Mouse (Mus musculus) forebrain, embryonic 14.5 days (tissue): ENCODE measurements around the gene Prkar2b. TPM values are rescaled to one million over a fixed set of nuclear protein-coding genes. Genes with fewer than 3 reads are reported as not detected.

Source experiments
- ATAC-seq: fragments of 200-750 bp; cut with Nextera tagmentation; 2 replicates; pipeline ENCODE4 v1.8.0; 2017; ENCODE audit warnings: mild to moderate bottlenecking, moderate library complexity
- DNase-seq: peaks from one replicate; pipeline ENCODE4 v3.0.0-alpha.2; 2015; ENCODE audit warnings: low spot score
- H3K27ac ChIP-seq: fragments of 300-500 bp; sonication (generic); 2 replicates; pipeline ENCODE4 v1.5.1; 2014; ENCODE audit warnings: low read depth, mild to moderate bottlenecking, control low read depth, low read length, moderate library complexity
- H3K27me3 ChIP-seq: fragments of 300-500 bp; sonication (generic); replicated peaks from 2 replicates; pipeline ENCODE4 v1.6.1; 2014; ENCODE audit warnings: low read length, control low read depth, mixed read lengths; ENCODE audit not compliant: control insufficient read depth, insufficient read depth
- H3K36me3 ChIP-seq: fragments of 300-500 bp; sonication (generic); 2 replicates; pipeline ENCODE4 v1.6.1; 2014; ENCODE audit warnings: low read length, control low read depth; ENCODE audit not compliant: control insufficient read depth, insufficient read depth
- H3K4me1 ChIP-seq: fragments of 300-500 bp; sonication (generic); 2 replicates; pipeline ENCODE4 v1.6.1; 2014; ENCODE audit warnings: antibody characterized with exemption, low read length, control low read depth; ENCODE audit not compliant: control insufficient read depth, insufficient read depth
- H3K4me2 ChIP-seq: fragments of 300-500 bp; sonication (generic); 2 replicates; pipeline ENCODE4 v1.6.1; 2014; ENCODE audit warnings: mild to moderate bottlenecking, control low read depth, low read length
- H3K4me3 ChIP-seq: fragments of 300-500 bp; sonication (generic); 2 replicates; pipeline ENCODE4 v1.5.1; 2014; ENCODE audit warnings: low read depth, low read length, control low read depth
- H3K9ac ChIP-seq: fragments of 300-500 bp; sonication (generic); 2 replicates; pipeline ENCODE4 v1.6.1; 2014; ENCODE audit warnings: mild to moderate bottlenecking, low read length, control low read depth, moderate library complexity
- H3K9me3 ChIP-seq: fragments of 300-500 bp; sonication (generic); replicated peaks from 2 replicates; pipeline ENCODE4 v1.6.1; 2016; ENCODE audit warnings: low read length, control low read depth, mixed read lengths; ENCODE audit not compliant: control insufficient read depth
- WGBS: fragments of 180-500 bp; shearing (Covaris S2); extraction: QIAGEN DNeasy Blood & Tissue Kit; methylation state at CpG from one replicate; pipeline ENCODE4 v1.1.7; 2014; 5-methylcytosine and 5-hydroxymethylcytosine counted together
- polyA plus RNA-seq: library from polyadenylated mRNA; unstranded; fragments of >200 nt; fragmentation: Nextera tagmentation; extraction: Ambion mirVana; gene quantifications from 2 replicates; pipeline ENCODE4 v1.2.1, GENCODE M21; 2014

The Prkar2b gene
- polyA plus RNA-seq, 1 experiment from 2014 or later: 114 TPM

DNA sequence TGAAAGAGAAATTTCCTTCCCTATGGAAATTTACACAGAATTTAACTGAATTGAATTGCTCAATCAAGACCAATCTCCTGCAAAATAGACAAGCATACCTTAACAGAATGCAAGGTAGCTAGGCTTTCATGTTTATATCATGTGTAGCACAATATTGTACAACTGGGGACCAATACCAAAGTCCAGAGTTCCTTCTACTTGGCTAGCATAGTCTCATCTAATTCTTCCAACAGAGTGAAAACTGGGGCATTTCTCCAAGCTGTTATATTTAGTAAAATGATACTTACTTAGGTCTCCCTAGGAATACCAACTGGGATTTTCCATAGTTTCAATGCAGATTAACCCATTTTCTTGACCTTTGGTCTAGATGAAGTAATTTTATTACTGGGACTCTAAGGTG is 122.1 kb downstream of the Prkar2b start:
- Histone ChIP-seq H3K27ac (no peak overlapping the region), H3K36me3 (peaks cover 82% of the 10 kb centered on the region), H3K4me1 (no peaks in the 10 kb centered on the region), H3K4me2 (no peak overlapping the region), H3K9ac (no peak overlapping the region), H3K4me3 (no peak overlapping the region), H3K27me3 (no peaks in the 10 kb centered on the region), H3K9me3 (no peaks in the 10 kb centered on the region)
- no peak for ATAC-seq
- DNase-seq: no peak

DNA sequence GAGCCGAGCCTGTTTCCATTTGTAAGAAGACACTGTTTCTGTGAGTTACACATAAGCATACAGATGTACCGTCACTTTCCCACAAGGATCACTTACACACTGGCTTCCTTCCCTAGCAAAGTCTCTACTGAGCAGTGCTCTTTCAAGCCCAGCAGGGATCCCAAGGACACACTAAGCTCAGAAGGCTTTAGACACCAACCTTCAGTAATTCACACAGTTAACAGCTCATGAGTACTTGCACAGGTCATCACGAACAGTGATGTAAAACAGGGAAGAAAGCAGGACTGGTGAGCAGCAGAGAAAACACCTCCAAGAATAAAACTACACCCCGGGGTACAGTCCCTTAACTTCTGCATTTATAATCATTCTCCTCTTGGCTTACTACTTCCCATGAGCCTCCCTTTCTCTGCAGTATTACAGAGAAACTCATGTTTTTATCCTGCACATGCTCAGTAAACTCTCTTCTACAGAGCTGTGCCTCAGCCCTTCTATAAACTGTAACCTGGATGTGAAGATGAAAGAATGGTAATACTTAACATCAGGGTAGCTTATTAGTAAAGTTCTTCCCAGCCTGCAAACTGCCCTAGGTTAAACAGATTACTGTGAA is 122.6 kb downstream of the Prkar2b start:
- H3K4me2 ChIP-seq: no peak overlapping the region
- DNase-seq: no peak
- WGBS: 93% methylated on average over 4 of the region's 4 CpGs
- no peaks in the 10 kb centered on the region for H3K27me3 ChIP-seq
- no peaks in the 10 kb centered on the region for H3K4me1 ChIP-seq
- no peak for ATAC-seq
- H3K9ac ChIP-seq: no peak overlapping the region
- H3K9me3 ChIP-seq: no peaks in the 10 kb centered on the region
- no peak overlapping the region for H3K27ac ChIP-seq
- H3K4me3 ChIP-seq: no peak overlapping the region
- H3K36me3 ChIP-seq: peaks cover 82% of the 10 kb centered on the region

DNA sequence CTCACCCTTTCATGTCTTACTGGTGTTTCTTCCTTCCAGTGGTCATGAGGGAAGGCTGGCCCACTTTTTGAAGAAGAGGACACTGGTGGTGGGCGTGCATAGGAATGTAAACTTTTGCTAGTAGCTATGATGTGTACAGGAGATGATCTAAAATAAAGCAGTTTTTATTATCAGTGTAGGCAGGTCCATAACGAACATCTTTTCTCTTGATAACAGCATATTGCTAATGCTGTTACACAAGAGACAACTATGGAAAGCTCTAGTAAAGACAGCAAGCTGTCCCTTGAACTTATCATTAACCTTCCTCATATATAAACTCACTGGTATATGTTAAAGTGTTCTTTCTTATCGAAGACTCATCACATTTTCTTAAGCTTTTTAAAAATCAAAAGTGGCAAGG is 123.5 kb downstream of the Prkar2b start:
- ATAC-seq: no peak
- Histone ChIP-seq H3K4me3 (no peak overlapping the region), H3K27me3 (no peaks in the 10 kb centered on the region), H3K36me3 (peaks cover 81% of the 10 kb centered on the region), H3K4me2 (no peak overlapping the region), H3K4me1 (no peaks in the 10 kb centered on the region), H3K9me3 (no peaks in the 10 kb centered on the region), H3K27ac (no peak overlapping the region), H3K9ac (no peak overlapping the region)
- 91% methylated on average over 3 of the region's 3 CpGs for WGBS
- DNase-seq: no peak

DNA sequence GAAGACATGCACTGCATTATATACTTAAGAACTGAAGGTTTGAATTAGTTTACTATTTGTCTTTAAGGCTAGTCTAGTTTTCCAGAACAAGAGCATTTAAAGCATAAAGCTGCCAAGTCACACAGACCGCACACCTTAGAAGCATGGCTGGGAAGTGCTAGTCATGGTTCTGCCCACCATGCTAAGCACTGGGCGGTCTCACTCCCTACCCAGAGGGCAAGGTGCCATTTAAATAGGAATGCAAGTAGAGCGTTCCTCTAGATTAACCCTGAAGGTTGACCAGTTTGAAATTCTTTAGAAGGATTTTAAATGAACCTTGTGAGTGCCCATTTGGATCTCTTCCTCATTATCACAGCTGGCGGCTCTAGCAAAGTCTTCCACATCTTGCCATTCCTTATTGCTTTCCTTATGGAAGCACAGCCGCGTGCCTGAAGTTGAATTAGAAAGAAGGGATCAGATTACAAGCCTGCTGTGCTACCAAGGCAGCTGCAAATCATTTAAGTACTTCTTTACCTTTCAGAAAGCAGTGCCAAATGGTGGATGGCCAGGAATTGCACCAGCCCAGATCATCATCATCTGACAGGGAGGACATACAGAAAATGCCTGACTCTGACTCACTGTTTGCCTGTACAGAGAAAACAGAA is 124.3 kb downstream of the Prkar2b start:
- Histone ChIP-seq H3K27ac (no peak overlapping the region), H3K36me3 (peaks cover 86% of the 10 kb centered on the region), H3K4me1 (no peaks in the 10 kb centered on the region), H3K4me3 (no peak overlapping the region), H3K4me2 (no peak overlapping the region), H3K9ac (no peak overlapping the region), H3K9me3 (no peaks in the 10 kb centered on the region), H3K27me3 (no peaks in the 10 kb centered on the region)
- 27% methylated on average over 6 of the region's 6 CpGs for WGBS
- ATAC-seq: no peak
- no peak for DNase-seq

DNA sequence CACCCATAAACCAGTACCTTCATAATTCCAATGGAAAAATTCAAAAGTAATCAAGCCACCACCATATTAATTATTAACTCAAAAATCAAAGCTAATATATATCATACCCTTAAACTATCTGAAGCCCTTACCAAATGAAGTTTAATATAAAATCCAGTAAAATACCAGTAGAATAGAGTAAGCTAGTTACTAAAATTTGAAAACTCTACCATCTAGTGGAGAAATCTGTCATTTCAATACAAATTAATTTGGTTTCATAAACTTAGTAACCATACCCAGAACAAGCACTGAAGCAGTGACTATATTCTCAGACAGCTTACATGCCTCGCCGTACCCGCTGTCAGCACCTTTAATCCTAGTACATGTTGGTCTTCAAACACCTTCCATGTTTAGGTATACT is 129.3 kb downstream of the Prkar2b start:
- Histone ChIP-seq H3K36me3 (peaks cover 81% of the 10 kb centered on the region), H3K4me1 (no peaks in the 10 kb centered on the region), H3K9me3 (no peaks in the 10 kb centered on the region), H3K9ac (no peak overlapping the region), H3K4me3 (no peak overlapping the region), H3K27ac (no peak overlapping the region), H3K4me2 (no peak overlapping the region), H3K27me3 (no peaks in the 10 kb centered on the region)
- WGBS: 97% methylated on average over 3 of the region's 3 CpGs
- peak; percentile 36 for DNase-seq
- ATAC-seq: no peak

DNA sequence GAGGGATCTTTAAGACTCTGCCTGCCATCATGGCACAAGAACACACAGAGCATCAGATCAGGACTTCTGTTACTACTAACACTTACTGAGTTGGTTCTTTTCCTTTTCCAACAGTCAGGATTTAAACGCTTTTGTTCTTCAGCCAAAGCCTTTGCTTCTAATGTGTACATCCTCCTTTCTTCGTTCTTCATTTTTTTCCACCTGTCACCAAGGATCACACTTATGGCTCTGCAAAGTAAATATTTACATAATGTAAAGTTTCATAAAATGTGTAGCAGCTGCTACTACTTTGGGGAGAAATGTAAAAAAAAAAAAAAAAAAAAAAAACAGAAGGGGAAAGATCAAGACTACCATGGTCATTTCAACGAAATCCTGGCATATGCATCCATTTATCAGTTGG is 132.6 kb downstream of the Prkar2b start:
- peaks cover 80% of the 10 kb centered on the region for H3K36me3 ChIP-seq
- no peaks in the 10 kb centered on the region for H3K27me3 ChIP-seq
- 80% methylated on average over 3 of the region's 3 CpGs for WGBS
- no peak overlapping the region for H3K27ac ChIP-seq
- no peaks in the 10 kb centered on the region for H3K9me3 ChIP-seq
- DNase-seq (no peak), ATAC-seq (no peak)
- no peak overlapping the region for H3K9ac ChIP-seq
- H3K4me1 ChIP-seq: no peaks in the 10 kb centered on the region
- no peak overlapping the region for H3K4me3 ChIP-seq
- H3K4me2 ChIP-seq: no peak overlapping the region

DNA sequence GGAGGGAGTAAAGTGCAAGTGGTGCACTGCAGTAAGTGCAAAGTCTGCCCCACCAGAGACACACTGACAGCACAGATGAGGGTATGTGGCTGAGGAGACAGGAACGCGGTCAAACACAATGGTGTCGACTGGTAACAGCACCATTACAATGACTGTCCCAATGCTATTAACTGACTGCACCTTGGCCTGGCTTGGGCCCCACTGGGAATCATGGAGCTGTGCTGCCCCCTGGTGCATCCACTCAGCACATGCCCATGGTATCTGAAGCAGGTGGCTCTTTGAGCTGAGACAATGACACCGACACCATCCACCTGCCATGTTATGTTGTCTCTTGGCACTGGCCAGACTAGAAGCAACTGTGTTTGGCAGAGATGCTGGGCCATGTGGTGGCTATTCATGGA is 134.4 kb downstream of the Prkar2b start:
- no peak overlapping the region for H3K27ac ChIP-seq
- ATAC-seq (peak; percentile 92), DNase-seq (peak; percentile 81)
- no peaks in the 10 kb centered on the region for H3K9me3 ChIP-seq
- H3K27me3 ChIP-seq: no peaks in the 10 kb centered on the region
- H3K36me3 ChIP-seq: peaks cover 65% of the 10 kb centered on the region
- WGBS: 30% methylated on average over 4 of the region's 4 CpGs
- no peaks in the 10 kb centered on the region for H3K4me1 ChIP-seq
- no peak overlapping the region for H3K4me3 ChIP-seq
- H3K4me2 ChIP-seq: no peak overlapping the region
- H3K9ac ChIP-seq: no peak overlapping the region

DNA sequence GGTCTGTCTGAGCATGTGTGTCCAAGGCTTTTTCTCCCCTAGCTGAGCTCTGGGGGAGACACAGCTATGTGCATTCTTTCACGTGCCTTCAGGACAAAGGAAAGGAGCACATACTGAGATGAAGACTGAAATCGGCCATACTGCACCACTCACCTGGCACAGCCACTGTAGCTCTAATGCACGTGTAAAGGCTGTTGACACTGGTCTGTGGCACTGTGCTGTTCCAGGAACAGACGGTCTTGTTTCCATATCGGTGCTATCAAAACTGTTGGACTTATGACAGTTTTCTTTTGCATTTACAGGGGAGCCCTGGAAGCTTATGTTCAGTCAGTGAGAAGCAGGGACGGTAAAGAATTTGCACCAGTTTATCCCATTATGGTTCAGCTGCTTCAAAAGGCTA is 135.8 kb downstream of the Prkar2b start:
- Histone ChIP-seq H3K27ac (no peak overlapping the region), H3K9me3 (no peaks in the 10 kb centered on the region), H3K4me1 (no peaks in the 10 kb centered on the region), H3K4me3 (no peak overlapping the region), H3K27me3 (no peaks in the 10 kb centered on the region), H3K36me3 (peaks cover 58% of the 10 kb centered on the region), H3K9ac (no peak overlapping the region), H3K4me2 (no peak overlapping the region)
- ATAC-seq (no peak), DNase-seq (no peak)
- WGBS: 89% methylated on average over 6 of the region's 6 CpGs

DNA sequence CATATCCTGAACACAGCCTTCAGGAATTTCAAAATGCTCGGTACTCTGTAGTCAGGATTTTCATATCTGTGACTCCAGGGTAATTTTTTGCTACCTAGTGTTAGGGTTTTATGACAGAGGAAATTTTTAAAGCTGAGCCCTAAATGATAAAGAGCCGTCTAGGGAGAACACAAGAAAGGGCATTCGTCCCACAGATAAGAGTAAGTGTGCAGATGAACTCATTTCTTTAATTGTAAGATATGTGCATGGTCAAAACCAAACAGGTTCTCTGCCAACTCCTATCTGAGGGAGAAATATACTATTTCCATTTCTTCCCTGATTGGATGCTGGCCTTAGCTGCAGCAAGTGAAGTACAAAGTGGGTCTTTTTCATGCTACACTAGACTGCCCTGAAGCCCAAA is 137.0 kb downstream of the Prkar2b start:
- no peak for DNase-seq
- Histone ChIP-seq H3K27me3 (no peaks in the 10 kb centered on the region), H3K9ac (no peak overlapping the region), H3K4me3 (no peak overlapping the region), H3K4me2 (no peak overlapping the region), H3K36me3 (peaks cover 56% of the 10 kb centered on the region), H3K9me3 (no peaks in the 10 kb centered on the region), H3K27ac (no peak overlapping the region), H3K4me1 (no peaks in the 10 kb centered on the region)
- ATAC-seq: no peak
- WGBS: 94% methylated on average over 3 of the region's 3 CpGs
